Mouse (Mus musculus) liver, embryonic 16.5 days (tissue): ENCODE data around the gene Loxl3. TPM values are rescaled to one million over a fixed set of nuclear protein-coding genes. Genes with fewer than 3 reads are reported as not detected.

Experiments used
- ATAC-seq: fragments of 200-750 bp; cut with Nextera tagmentation; 2 replicates; pipeline ENCODE4 v1.8.0; 2017; ENCODE audit warnings: low read depth, mild to moderate bottlenecking, moderate number of reproducible peaks, moderate library complexity
- H3K27ac ChIP-seq: fragments of 300-500 bp; sonication (generic); 2 replicates; pipeline ENCODE4 v1.5.1; 2014; ENCODE audit warnings: mild to moderate bottlenecking, low read length
- H3K27me3 ChIP-seq: fragments of 300-500 bp; sonication (generic); 2 replicates; pipeline ENCODE4 v1.6.1; 2014; ENCODE audit warnings: low read depth, low read length, mixed read lengths; ENCODE audit not compliant: control insufficient read depth, insufficient read depth
- H3K36me3 ChIP-seq: fragments of 300-500 bp; sonication (generic); 2 replicates; pipeline ENCODE4 v1.6.1; 2014; ENCODE audit warnings: mild to moderate bottlenecking; ENCODE audit not compliant: control insufficient read depth, insufficient read depth
- H3K4me1 ChIP-seq: fragments of 300-500 bp; sonication (generic); 2 replicates; pipeline ENCODE4 v1.6.1; 2014; ENCODE audit warnings: low read depth, low read length, mixed read lengths; ENCODE audit not compliant: control insufficient read depth
- H3K4me2 ChIP-seq: fragments of 300-500 bp; sonication (generic); 2 replicates; pipeline ENCODE4 v1.6.1; 2014; ENCODE audit warnings: low read depth, low read length, mixed read lengths
- H3K4me3 ChIP-seq: fragments of 300-500 bp; sonication (generic); 2 replicates; pipeline ENCODE4 v1.5.1; 2014; ENCODE audit warnings: low read depth, mild to moderate bottlenecking, low read length
- H3K9ac ChIP-seq: fragments of 300-500 bp; sonication (generic); 2 replicates; pipeline ENCODE4 v1.6.1; 2014; ENCODE audit warnings: low read depth, low read length
- H3K9me3 ChIP-seq: fragments of 300-500 bp; sonication (generic); replicated peaks from 2 replicates; pipeline ENCODE4 v1.6.1; 2016; ENCODE audit warnings: low read length; ENCODE audit not compliant: control insufficient read depth
- WGBS: fragments of 180-500 bp; shearing (Covaris S2); extraction: QIAGEN DNeasy Blood & Tissue Kit; methylation state at CpG from one replicate; pipeline ENCODE4 v1.1.7; 2014; ENCODE audit not compliant: insufficient replicate concordance; 5-methylcytosine and 5-hydroxymethylcytosine counted together
- polyA plus RNA-seq: library from polyadenylated mRNA; unstranded; fragments of >200 nt; fragmentation: Nextera tagmentation; extraction: Ambion mirVana; gene quantifications from 2 replicates; pipeline ENCODE4 v1.2.1, GENCODE M21; 2015

The Loxl3 gene
- polyA plus RNA-seq, 1 experiment from 2014 or later = 2.1 TPM

- Histone ChIP-seq H3K9ac (0 out of 2 replicates have a peak overlapping the region, but pooled peaks have one; percentile 25), H3K27ac (peak overlapping the region; percentile 83), H3K9me3 (no peaks in the 10 kb centered on the region), H3K27me3 (no peaks in the 10 kb centered on the region), H3K4me2 (peak overlapping the region; percentile 34), H3K36me3 (no peaks in the 10 kb centered on the region), H3K4me3 (no peak overlapping the region), H3K4me1 (peaks cover 71% of the 10 kb centered on the region)
- 57% methylated on average over 9 of the region's 9 CpGs for WGBS
- peak; percentile 89 for ATAC-seq
These were observed 11.0 kb upstream of the Loxl3 start for GRCm38 (mm10) chr6:83023008-83023407.

- no peaks in the 10 kb centered on the region for H3K9me3 ChIP-seq
- H3K36me3 ChIP-seq = no peaks in the 10 kb centered on the region
- WGBS = 94% methylated on average over 2 of the region's 2 CpGs
- H3K27ac ChIP-seq = peak overlapping the region; percentile 83
- H3K27me3 ChIP-seq = no peaks in the 10 kb centered on the region
- no peak overlapping the region for H3K4me2 ChIP-seq
- no peak for ATAC-seq
- H3K4me3 ChIP-seq = no peak overlapping the region
- H3K4me1 ChIP-seq = peaks cover 64% of the 10 kb centered on the region
- H3K9ac ChIP-seq = peak overlapping the region; percentile 3; the same call in 1 of the 2 replicates
These were observed 10.2 kb upstream of the Loxl3 start for GRCm38 (mm10) chr6:83023786-83024185.

DNA sequence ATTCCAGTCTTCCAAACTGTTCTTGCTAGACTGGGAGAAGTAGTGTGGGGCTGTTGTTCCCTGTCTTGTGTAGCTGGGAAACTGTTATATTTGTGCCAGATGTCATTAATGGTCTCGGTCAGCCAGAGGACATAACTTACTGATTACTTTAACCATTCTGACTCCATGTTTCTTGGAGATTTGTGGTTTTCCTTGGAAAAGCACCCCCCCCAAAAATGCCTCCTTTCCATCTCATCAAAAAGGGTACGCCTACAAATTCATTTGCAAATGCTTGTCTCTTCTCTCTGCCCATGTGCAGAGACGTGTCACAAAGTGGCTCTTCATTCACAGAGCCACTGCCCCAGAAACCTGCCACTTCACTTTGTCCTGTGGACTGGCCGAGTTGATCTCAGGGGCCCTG, 9.6 kb upstream of the Loxl3 start:
- Histone ChIP-seq H3K4me2 (no peak overlapping the region), H3K4me3 (no peak overlapping the region), H3K27me3 (no peaks in the 10 kb centered on the region), H3K9me3 (no peaks in the 10 kb centered on the region), H3K4me1 (peaks cover 59% of the 10 kb centered on the region), H3K9ac (peak overlapping the region; percentile 3; the same call in 1 of the 2 replicates), H3K27ac (peak overlapping the region; percentile 83), H3K36me3 (no peaks in the 10 kb centered on the region)
- WGBS = 50% methylated on average over 4 of the region's 4 CpGs
- no peak for ATAC-seq

- peaks cover 51% of the 10 kb centered on the region for H3K4me1 ChIP-seq
These were observed 8.8 kb upstream of the Loxl3 start for GRCm38 (mm10) chr6:83025221-83025620.

GRCm38 (mm10) chr6:83027293-83027692, 6.7 kb upstream of the Loxl3 start:
- Histone ChIP-seq H3K4me1 (peaks cover 43% of the 10 kb centered on the region), H3K27me3 (peaks cover 7% of the 10 kb centered on the region), H3K4me3 (no peak overlapping the region), H3K27ac (0 out of 2 replicates have a peak overlapping the region, but pooled peaks have one; percentile 9), H3K36me3 (peaks cover 6% of the 10 kb centered on the region; the same call in 1 of the 2 replicates), H3K9me3 (no peaks in the 10 kb centered on the region), H3K4me2 (no peak overlapping the region), H3K9ac (no peak overlapping the region)
- no peak for ATAC-seq
- 77% methylated on average over 8 of the region's 8 CpGs for WGBS

More at GRCm38 (mm10) chr6:83025221-83025620, 8.8 kb upstream of the Loxl3 start:
- no peaks in the 10 kb centered on the region for H3K9me3 ChIP-seq
- no peak overlapping the region for H3K4me3 ChIP-seq
- H3K36me3 ChIP-seq = no peaks in the 10 kb centered on the region
- WGBS = 90% methylated on average over 4 of the region's 4 CpGs
- H3K9ac ChIP-seq = no peak overlapping the region
- no peak for ATAC-seq
- no peak overlapping the region for H3K4me2 ChIP-seq
- peak overlapping the region; percentile 1; the same call in 1 of the 2 replicates for H3K27ac ChIP-seq
- no peaks in the 10 kb centered on the region for H3K27me3 ChIP-seq

- no peak for ATAC-seq
- no peak overlapping the region for H3K4me2 ChIP-seq
- 49% methylated on average over 7 of the region's 9 CpGs for WGBS
- no peak overlapping the region for H3K9ac ChIP-seq
- H3K27ac ChIP-seq = no peak overlapping the region
- H3K4me3 ChIP-seq = no peak overlapping the region
- H3K27me3 ChIP-seq = peaks cover 7% of the 10 kb centered on the region
- H3K9me3 ChIP-seq = no peaks in the 10 kb centered on the region
- peaks cover 6% of the 10 kb centered on the region; the same call in 1 of the 2 replicates for H3K36me3 ChIP-seq
- H3K4me1 ChIP-seq = peaks cover 42% of the 10 kb centered on the region
These were observed 6.3 kb upstream of the Loxl3 start for GRCm38 (mm10) chr6:83027706-83028105.

- Histone ChIP-seq H3K9ac (no peak overlapping the region), H3K36me3 (peaks cover 6% of the 10 kb centered on the region; the same call in 1 of the 2 replicates), H3K4me2 (no peak overlapping the region), H3K9me3 (no peaks in the 10 kb centered on the region), H3K27ac (no peak overlapping the region), H3K4me1 (peaks cover 30% of the 10 kb centered on the region), H3K27me3 (peaks cover 7% of the 10 kb centered on the region), H3K4me3 (no peak overlapping the region)
- 67% methylated on average over 10 of the region's 10 CpGs for WGBS
- ATAC-seq = no peak
These were observed 4.2 kb upstream of the Loxl3 start for GRCm38 (mm10) chr6:83029777-83030176.

- Histone ChIP-seq H3K4me1 (peaks cover 26% of the 10 kb centered on the region), H3K36me3 (peaks cover 6% of the 10 kb centered on the region; the same call in 1 of the 2 replicates), H3K9me3 (no peaks in the 10 kb centered on the region), H3K9ac (no peak overlapping the region), H3K4me2 (no peak overlapping the region), H3K27me3 (peaks cover 14% of the 10 kb centered on the region), H3K4me3 (no peak overlapping the region), H3K27ac (no peak overlapping the region)
- WGBS = 71% methylated on average over 7 of the region's 7 CpGs
- no peak for ATAC-seq
These were observed 2.9 kb upstream of the Loxl3 start for GRCm38 (mm10) chr6:83031111-83031510.

GRCm38 (mm10) chr6:83031921-83032590, 1.9 kb upstream of the Loxl3 start:
- Histone ChIP-seq H3K36me3 (peaks cover 6% of the 10 kb centered on the region; the same call in 1 of the 2 replicates), H3K27me3 (peaks cover 14% of the 10 kb centered on the region), H3K9me3 (no peaks in the 10 kb centered on the region), H3K4me2 (peak overlapping the region; percentile 66), H3K9ac (peak overlapping the region; percentile 77), H3K27ac (peak overlapping the region; percentile 83), H3K4me1 (peaks cover 26% of the 10 kb centered on the region), H3K4me3 (peak overlapping the region; percentile 78)
- no peak for ATAC-seq
- 58% methylated on average over 18 of the region's 18 CpGs for WGBS
